Mouse (Mus musculus): ENCODE measurements around the gene Ccdc50. TPM values are rescaled to one million over a fixed set of nuclear protein-coding genes. Genes with fewer than 3 reads are reported as not detected.

The Ccdc50 gene
- polyA plus RNA-seq, 1 experiment = 23.6 TPM

Other genes with a start within 250 kb of the Ccdc50 start
- gene Ostn, start 81.4 kb upstream of the Ccdc50 start, polyA plus RNA-seq (2012; rRNA removed) = not detected in 2 replicates
- gene Uts2b, start 18.6 kb upstream of the Ccdc50 start, polyA plus RNA-seq (2012; rRNA removed) = not detected in 2 replicates

Measured in gonadal fat pad, adult 2 months (tissue).